Mouse (Mus musculus) adrenal gland, postnatal 36 days (tissue): Measurements from ENCODE around the gene Olfr318. TPM values are rescaled to one million over a fixed set of nuclear protein-coding genes. Genes with fewer than 3 reads are reported as not detected.
"Not testable (repeated sequence)": the region's sequence is repeated elsewhere in the genome, so short reads cannot be mapped to it uniquely, and the experiment has no call there.

ENCODE experiments used
- DNase-seq, 2 experiments: peaks; one replicate each; pipeline ENCODE4 v3.0.0; 2021; ENCODE audit warnings: mixed read lengths in 1 of 2
- long read RNA-seq, 2 experiments: library from polyadenylated mRNA; stranded (forward); transcript quantifications; one replicate each; pipeline ENCODE4 v2.0.0; 2021; ENCODE audit warnings: borderline sequencing depth in 2 of 2
- total RNA-seq, 2 experiments: library from RNA; stranded (reverse); gene quantifications; 2 replicates each; pipeline ENCODE4 v1.2.3; 2021

Olfr318 gene
- not detected for total RNA-seq
- long read RNA-seq, experiment 1: 0 reads
- long read RNA-seq, experiment 2: 0 reads

GRCm38 (mm10) chr11:58723914-58724313 is at the start of gene Olfr318:
Gene Olfr318 (minus strand): TSS chr11:58724014.
- DNase-seq: no peak

- no peak for DNase-seq
These were observed 49.1 kb upstream of the Olfr318 start, which contains the start of gene Olfr315 for GRCm38 (mm10) chr11:58772888-58773287. Gene Olfr315 (plus strand): TSS chr11:58773188.

GRCm38 (mm10) chr11:58752434-58752833 is 28.6 kb upstream of the Olfr318 start, which contains the start of gene Olfr316:
Gene Olfr316 (plus strand): TSS chr11:58752734.
- no peak for DNase-seq

GRCm38 (mm10) chr11:58751096-58751495 is 27.3 kb upstream of the Olfr318 start:
- DNase-seq: not testable (repeated sequence)

GRCm38 (mm10) chr11:58738792-58739262 is 15.0 kb upstream of the Olfr318 start, which contains the start of gene Olfr317:
Gene Olfr317 (minus strand): TSS chr11:58739212.
- no peak for DNase-seq

GRCm38 (mm10) chr11:58733372-58733771 is 9.6 kb upstream of the Olfr318 start:
- no peak for DNase-seq

- DNase-seq: not testable (repeated sequence)
These were observed 4.3 kb upstream of the Olfr318 start for GRCm38 (mm10) chr11:58727896-58728650.

GRCm38 (mm10) chr11:58719701-58720100 is 4.1 kb downstream of the Olfr318 start:
- DNase-seq: no peak

- DNase-seq: not testable (repeated sequence)
These were observed 6.1 kb downstream of the Olfr318 start for GRCm38 (mm10) chr11:58717723-58718122.

GRCm38 (mm10) chr11:58709086-58709485 is 14.7 kb downstream of the Olfr318 start:
- DNase-seq: no peak

- DNase-seq: no peak
These were observed 25.0 kb downstream of the Olfr318 start, which contains the start of gene Olfr319 for GRCm38 (mm10) chr11:58698862-58699261. Gene Olfr319 (plus strand): TSS chr11:58699162.

GRCm38 (mm10) chr11:58680799-58681198 is 43.0 kb downstream of the Olfr318 start, which contains the start of gene Olfr320:
Gene Olfr320 (plus strand): TSS chr11:58681099.
- DNase-seq: no peak

- DNase-seq: no peak
These were observed 52.0 kb downstream of the Olfr318 start for GRCm38 (mm10) chr11:58671825-58672224.

GRCm38 (mm10) chr11:58669252-58669651 is 54.6 kb downstream of the Olfr318 start:
- DNase-seq: no peak

Other genes starting within 250 kb of the Olfr318 start
- not detected for gene Olfr332, start 231.5 kb downstream of the Olfr318 start, total RNA-seq
- gene Olfr331, start 221.4 kb downstream of the Olfr318 start, total RNA-seq: not detected
- under 1 TPM in 1 of 2 experiments, not detected in 1; 0.33 TPM for gene Olfr330, start 189.2 kb downstream of the Olfr318 start, total RNA-seq
- 1 to 10 TPM in 1 of 2 experiments, not detected in 1; 1.2 TPM for gene Olfr329-ps, start 177.6 kb downstream of the Olfr318 start, total RNA-seq
- under 1 TPM; 0.17 to 0.26 TPM for gene Olfr328, start 168.4 kb downstream of the Olfr318 start, total RNA-seq
- gene Olfr224, start 153.5 kb downstream of the Olfr318 start, total RNA-seq: not detected
- not detected for gene Olfr325, start 146.3 kb downstream of the Olfr318 start, total RNA-seq
- gene Olfr324, start 128.9 kb downstream of the Olfr318 start, total RNA-seq: not detected
- gene 2210407C18Rik, start 107.9 kb downstream of the Olfr318 start, total RNA-seq: not detected
- gene Olfr323, start 93.5 kb downstream of the Olfr318 start, total RNA-seq: not detected
- not detected for gene Trim58, start 83.5 kb downstream of the Olfr318 start, total RNA-seq
- gene Olfr322, start 65.2 kb downstream of the Olfr318 start, total RNA-seq: not detected
- gene Olfr320, start 42.9 kb downstream of the Olfr318 start, total RNA-seq: not detected
- not detected for gene Olfr319, start 24.9 kb downstream of the Olfr318 start, total RNA-seq
- gene Olfr317, start 15.2 kb upstream of the Olfr318 start, total RNA-seq: not detected
- not detected for gene Olfr316, start 28.7 kb upstream of the Olfr318 start, total RNA-seq
- gene Olfr315, start 49.2 kb upstream of the Olfr318 start, total RNA-seq: not detected
- gene Olfr314, start 58.9 kb upstream of the Olfr318 start, total RNA-seq: not detected
- gene Fam183b, start 77.9 kb upstream of the Olfr318 start, total RNA-seq: 1 to 10 TPM; 1.4 to 2.4 TPM
- not detected for gene Olfr313, start 91.0 kb upstream of the Olfr318 start, total RNA-seq
- gene Olfr312, start 105.2 kb upstream of the Olfr318 start, total RNA-seq: not detected
- gene Olfr311, start 115.2 kb upstream of the Olfr318 start, total RNA-seq: not detected
- 1 to 10 TPM; 3.3 to 3.6 TPM for gene Gm12258, start 123.1 kb upstream of the Olfr318 start, total RNA-seq
- 1 to 10 TPM; 4.4 to 6.2 TPM for gene 2810021J22Rik, start 143.2 kb upstream of the Olfr318 start, total RNA-seq
- 1 to 10 TPM; 3.1 to 3.2 TPM for gene Zfp39, start 180.2 kb upstream of the Olfr318 start, total RNA-seq
- gene Btnl10, start 193.9 kb upstream of the Olfr318 start, total RNA-seq: not detected
- gene Rnf187, start 214.9 kb upstream of the Olfr318 start, total RNA-seq: 100 to 1,000 TPM; 173 to 181 TPM
- 1 to 10 TPM; 4.5 to 5.8 TPM for gene Hist3h2ba, start 224.9 kb upstream of the Olfr318 start, total RNA-seq
- gene Hist3h2a, start 230.7 kb upstream of the Olfr318 start, total RNA-seq: 10 to 100 TPM; 20.0 to 21.8 TPM
- gene Trim17, start 230.7 kb upstream of the Olfr318 start, total RNA-seq: under 1 TPM; 0.10 to 0.26 TPM